Mouse (Mus musculus) R1 (cell line): ENCODE results near the gene Lins1.

ENCODE experiments used
- DNase-seq: peaks from one replicate; pipeline ENCODE4 v3.0.0-alpha.2; 2018; ENCODE audit warnings: low read depth, low spot score

Gene Lins1

DNA sequence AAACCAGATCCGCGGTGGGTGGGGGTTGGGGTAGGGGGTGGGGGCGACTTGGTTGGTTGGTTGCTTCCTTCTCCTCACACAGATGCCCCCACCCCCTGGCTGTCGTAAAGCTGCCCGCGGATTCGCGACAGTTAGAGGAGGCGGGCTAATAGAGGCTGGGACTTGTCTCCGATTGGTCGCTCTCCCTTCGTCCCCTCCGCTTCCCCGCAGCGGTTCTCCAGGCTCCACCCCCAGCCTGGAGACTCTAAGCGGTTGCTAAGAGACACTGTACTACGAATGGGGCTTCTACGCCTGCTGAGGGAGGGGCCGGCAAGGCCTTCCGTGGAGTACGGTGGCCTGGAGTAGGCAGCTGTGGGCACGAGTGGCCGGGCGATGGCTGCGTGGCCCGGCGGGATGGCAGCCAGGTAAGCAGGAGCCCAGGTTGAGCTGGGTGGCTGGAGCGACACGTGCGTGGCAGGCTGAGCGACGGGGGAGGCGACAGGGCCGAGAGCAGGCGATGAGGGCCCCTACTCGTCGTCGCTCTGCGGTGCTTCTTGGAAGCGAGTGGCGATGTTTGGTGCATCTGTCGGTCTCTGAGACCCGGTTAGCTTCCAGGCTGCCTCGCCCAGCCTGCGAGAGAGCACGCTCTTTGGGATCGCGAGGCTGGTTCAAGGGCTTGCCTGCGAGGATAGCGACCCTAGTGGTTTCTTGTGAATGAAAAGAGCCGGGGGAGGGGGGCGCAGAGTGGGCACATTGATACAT is at the start of gene Lins1:
Lins1 (plus strand) TSS at position 270 of the 741 bp plus-strand sequence.
- DNase-seq, result peak; percentile 100

- no peak for DNase-seq
These were observed 44.0 kb upstream of the Lins1 start for GRCm38 (mm10) chr7:66645736-66646135.

DNA sequence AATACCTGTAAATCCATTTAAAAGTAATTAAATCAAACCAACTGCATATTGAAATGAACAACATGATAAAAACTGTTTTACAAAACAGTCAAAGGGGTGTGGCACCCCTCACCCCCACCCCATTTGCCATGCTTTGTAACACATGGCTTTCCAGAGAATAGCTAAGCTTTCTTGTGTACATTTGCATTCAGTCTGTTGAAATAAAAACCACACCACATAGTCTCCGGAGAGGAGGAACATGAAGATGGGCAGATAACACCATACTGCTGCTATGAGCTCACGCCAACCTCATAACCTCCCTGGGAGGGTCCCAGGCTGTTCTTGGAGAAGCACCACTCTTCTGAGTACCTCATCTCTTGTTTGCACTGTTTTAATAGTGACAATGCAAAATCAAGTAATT is 40.5 kb upstream of the Lins1 start:
- no peak for DNase-seq

DNA sequence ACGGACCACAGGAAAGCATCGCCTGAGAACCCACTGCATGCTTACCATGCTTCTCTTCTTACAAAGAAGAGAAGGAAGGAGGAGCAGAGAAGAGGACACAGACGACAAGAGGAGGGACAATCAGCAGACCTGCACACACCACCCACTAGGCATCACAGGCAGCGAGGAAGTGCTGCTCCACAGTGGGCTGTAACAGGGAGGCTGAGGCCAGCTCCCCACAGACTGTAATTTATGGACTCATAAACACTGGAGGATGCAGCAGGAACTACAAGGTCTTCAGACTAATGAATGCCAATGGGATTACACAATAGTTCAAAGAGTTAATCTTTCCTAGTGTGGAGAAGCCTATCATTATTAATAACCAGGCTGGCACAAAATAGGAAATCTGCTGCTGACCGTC is 38.8 kb upstream of the Lins1 start:
- no peak for DNase-seq

DNA sequence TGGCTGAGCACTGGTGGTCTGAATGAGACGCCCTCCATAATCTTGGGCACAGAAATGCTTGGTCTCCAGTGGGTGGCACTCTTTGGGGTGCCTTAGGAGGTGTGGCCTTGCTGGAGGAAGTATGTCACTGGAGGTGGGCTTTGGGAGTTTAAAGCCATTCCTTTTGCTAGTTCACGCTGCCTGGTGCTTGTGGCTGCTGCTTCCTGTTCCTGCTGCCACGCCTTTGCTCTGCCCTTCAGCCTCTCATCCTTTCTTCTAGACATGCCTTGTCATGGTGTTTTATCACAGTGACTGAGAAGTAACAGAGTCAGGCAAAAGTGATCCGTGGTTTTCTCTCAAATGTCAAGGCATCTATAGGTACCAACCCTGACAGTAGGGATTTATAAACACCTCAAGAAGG is 37.5 kb upstream of the Lins1 start:
- DNase-seq, result peak; percentile 65

GRCm38 (mm10) chr7:66653596-66653995 is 36.1 kb upstream of the Lins1 start:
- no peak for DNase-seq

GRCm38 (mm10) chr7:66655471-66655870 is 34.2 kb upstream of the Lins1 start:
- DNase-seq, result no peak

DNA sequence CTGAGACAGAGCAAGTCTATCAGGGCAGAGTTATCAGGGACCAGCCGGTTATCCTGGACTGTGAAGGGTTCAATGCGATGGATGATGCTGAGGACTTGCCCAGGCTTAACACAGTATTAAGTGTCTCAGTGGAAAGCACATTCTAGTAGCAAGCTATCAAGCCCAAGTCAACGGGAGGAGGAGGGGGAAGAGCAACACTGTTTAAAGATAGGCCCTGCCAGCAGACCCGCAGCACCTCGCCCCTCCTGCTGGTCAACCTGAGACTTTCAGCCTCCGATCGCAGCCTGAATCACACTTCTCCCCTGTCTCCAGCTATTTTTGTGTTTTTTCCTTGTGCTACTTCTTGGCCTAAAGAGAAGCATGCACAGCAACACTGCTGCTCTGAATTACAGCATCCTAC is 29.4 kb upstream of the Lins1 start:
- DNase-seq, result peak; percentile 57

DNA sequence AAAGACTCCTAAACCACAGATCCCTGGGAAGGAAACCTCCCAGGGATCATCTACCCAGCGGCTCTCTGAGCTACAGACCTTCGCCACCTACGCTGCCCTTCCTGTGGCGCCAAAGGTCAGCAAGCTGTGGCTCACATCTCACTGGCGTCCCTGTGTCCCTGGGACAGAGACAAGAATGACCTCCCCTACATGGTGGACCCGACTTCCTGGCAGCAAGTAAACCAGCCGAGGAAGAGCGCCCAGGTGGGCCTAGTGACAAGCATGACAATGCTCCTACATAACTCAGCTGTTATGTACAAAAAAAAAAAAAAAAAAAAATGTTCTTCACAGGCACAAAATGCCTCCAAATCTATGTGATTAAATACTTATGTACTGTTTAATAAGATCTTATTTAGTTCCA is 28.7 kb upstream of the Lins1 start:
- no peak for DNase-seq

- peak; percentile 74 for DNase-seq
These were observed 28.1 kb upstream of the Lins1 start for GRCm38 (mm10) chr7:66661572-66661971.

- DNase-seq, result no peak
These were observed 26.1 kb upstream of the Lins1 start for GRCm38 (mm10) chr7:66663548-66663947.

DNA sequence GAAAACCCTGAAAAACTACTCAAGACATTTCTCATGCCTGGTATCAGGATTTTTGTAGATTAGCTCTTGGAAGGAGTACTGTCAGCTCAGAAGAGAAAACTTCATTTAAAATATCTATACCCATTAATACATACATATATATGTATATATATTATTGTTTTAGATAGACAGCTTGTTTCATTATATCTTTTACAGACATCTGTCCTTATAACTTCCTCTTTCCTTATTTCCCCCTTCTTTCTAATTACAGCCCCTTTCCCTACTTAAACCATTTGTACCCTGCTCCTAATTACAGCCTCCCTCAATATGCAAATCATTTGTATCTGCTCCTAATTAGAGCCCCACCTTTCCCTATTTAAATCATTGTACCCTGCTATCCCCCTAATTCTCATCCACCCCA is 22.6 kb upstream of the Lins1 start:
- DNase-seq, result no peak

DNA sequence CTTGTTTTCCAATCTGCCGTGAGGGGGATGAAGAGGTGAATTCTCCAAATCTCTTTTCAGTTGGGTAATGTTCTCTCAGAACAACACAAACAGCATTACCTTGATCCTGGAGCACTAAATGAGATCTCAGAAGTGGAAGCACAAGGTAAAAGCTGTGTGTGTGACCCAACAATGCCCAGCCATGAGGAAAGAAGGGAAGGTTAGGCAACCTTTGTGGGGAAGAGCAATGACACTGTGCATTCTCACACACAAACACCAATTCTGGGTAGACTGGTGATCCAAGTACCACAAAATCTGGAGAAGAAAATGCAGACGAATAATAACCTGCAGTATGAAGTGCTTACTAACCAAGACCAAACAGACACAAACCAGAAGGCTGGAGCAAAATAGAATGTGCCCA is 13.9 kb upstream of the Lins1 start:
- DNase-seq, result no peak

DNA sequence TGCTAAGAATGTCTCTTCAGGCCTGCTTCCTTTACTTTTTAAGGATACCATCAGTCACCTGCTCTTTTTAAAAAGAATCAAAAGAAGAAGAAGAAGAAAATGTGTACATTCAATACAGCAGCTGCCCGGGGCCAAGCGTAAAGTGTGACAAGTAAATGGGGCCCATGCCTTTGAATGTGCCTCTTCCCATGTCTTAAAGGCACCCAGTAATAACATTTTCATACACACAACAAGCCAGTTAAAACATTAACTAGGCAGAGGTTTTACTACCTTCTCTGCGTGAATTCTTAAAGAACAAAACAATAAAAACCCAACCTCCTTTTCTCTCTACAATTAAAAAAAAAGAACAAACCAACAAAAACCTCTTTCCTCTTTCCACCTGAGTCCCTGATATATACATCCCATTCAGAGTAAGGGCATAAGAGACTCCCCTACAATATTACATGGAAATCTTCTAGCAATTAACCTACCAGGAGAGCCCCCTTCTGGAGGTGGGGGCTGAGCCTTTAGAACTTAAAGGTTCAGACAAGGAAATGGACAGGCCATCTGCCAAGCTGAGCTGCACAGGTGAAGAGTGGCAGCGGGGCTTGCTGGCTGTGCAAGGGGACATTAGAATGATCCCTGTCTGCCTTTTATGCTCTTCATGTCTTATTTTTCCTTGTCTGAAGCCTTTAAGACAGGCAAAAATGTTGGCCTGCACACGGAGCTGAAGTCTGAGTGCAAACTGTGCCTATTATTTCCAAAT is 7.4 kb upstream of the Lins1 start:
- no peak for DNase-seq

- peak; percentile 14 for DNase-seq
These were observed 968 bp upstream of the Lins1 start for GRCm38 (mm10) chr7:66688721-66689120.

GRCm38 (mm10) chr7:66689294-66689619 is 432 bp upstream of the Lins1 start, which contains the start of gene Asb7:
Gene Asb7, minus strand, starts transcription at chr7:66689596.
- DNase-seq, result no peak

DNA sequence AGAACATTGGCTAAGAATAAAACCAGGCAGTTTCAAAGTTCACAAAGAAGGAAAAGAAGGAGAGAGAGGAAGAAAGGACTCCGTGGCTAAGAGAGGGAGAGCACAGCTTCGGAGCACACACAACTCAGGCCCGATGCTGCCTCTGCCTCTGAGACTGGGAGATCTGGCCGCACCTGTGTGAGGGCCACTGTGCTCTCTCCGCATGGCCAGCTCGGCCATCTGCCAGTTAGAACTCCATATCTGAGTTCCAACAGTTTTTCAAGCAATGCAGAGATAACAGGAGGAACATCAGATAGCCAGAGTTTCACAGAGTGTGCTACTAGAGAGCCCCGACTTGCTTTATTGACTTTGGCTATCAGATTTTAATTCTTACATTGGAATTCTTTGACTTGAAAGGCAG is 4.8 kb downstream of the Lins1 start:
- no peak for DNase-seq

DNA sequence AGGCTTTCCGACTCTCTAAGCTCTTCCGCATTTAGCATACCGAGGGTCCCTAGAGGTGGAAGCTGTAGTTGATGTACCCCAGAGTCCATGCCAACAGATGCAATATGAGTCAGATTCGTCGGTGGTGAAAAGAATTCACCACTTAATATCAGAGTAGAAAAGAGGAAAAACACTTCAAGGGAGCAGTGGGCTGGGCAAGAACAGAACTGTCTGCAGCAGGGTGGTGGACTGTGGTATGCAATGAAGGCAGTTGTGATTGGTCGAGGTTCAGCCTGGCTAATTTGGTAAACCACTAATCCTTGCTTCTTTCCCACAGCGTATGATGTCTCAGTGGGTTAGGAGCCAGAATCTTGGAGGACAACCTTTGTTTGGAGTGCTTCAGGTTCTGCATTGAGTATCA is 13.0 kb downstream of the Lins1 start:
- no peak for DNase-seq

DNA sequence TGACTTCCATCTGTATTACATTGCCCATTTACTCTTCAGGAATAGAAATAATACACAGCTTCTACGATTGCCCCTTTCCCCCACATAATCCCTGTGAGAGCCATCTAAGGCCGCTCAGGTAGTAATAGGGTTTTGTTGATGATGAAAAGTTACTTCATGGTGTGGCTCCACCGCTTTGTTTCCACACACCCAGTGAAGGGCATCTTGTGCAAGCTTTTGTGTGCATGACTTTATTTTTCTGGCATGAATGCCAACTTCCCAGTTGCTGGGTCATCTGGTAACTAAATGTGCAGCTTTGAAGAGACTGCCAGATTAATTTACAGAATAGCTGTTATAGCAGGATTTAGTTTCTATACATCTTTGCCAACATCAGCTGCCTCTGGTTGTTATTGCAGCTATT is 14.9 kb downstream of the Lins1 start:
- DNase-seq, result no peak

- no peak for DNase-seq
These were observed 21.5 kb downstream of the Lins1 start for GRCm38 (mm10) chr7:66711166-66711565.

GRCm38 (mm10) chr7:66724514-66724913 is 34.8 kb downstream of the Lins1 start:
- DNase-seq, result no peak

DNA sequence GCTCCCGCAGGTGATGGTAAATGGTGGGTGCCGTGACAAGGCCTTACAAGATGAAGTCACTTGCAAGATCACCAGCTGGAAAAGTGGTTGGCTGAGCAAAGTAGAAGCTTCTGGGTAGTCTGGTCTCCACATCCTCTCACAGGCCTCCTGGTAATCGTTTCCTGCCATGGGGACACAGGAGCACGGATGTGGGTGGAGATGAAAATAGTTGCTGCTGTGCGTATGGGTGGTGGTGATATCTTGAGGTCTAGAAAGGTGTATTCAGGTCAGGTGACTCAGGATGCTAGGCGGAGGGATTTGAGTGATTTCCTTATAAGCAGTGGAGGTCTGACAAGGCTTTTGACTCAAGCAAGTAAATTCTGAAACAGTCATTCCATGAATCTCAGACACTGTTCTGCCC is 35.3 kb downstream of the Lins1 start:
- no peak for DNase-seq

- no peak for DNase-seq
These were observed 38.4 kb downstream of the Lins1 start for GRCm38 (mm10) chr7:66728072-66728471.
